Mouse (Mus musculus): ENCODE measurements around the gene Rev3l. TPM values are rescaled to one million over a fixed set of nuclear protein-coding genes. Genes with fewer than 3 reads are reported as not detected.

Gene Rev3l
- total RNA-seq, 2 experiments from 2014 or later: 40.9 to 43.3 TPM

Other genes with a start within 250 kb of the Rev3l start
- gene Traf3ip2, start 119.2 kb upstream of the Rev3l start, total RNA-seq (2021): 1 to 10 TPM in 1 of 2 experiments, under 1 TPM in 1; 0.94 to 1.1 TPM
- 1 to 10 TPM; 6.8 to 7.1 TPM for gene Mfsd4b4, start 167.1 kb downstream of the Rev3l start, total RNA-seq (2021)
- under 1 TPM; 0.19 to 0.33 TPM for gene Mfsd4b2, start 194.8 kb downstream of the Rev3l start, total RNA-seq (2021)
- under 1 TPM in 1 of 2 experiments, not detected in 1; 0.20 TPM for gene Mfsd4b3, start 228.0 kb downstream of the Rev3l start, total RNA-seq (2021)